Mouse (Mus musculus): ENCODE results near the gene Ntf3.

Gene Ntf3

GRCm38 (mm10) chr6:126159279-126160066 lies 7.2 kb downstream of the Ntf3 start:
- no peak for DNase-seq (ENCODE audit: low spot score in 2 of 2)

DNA sequence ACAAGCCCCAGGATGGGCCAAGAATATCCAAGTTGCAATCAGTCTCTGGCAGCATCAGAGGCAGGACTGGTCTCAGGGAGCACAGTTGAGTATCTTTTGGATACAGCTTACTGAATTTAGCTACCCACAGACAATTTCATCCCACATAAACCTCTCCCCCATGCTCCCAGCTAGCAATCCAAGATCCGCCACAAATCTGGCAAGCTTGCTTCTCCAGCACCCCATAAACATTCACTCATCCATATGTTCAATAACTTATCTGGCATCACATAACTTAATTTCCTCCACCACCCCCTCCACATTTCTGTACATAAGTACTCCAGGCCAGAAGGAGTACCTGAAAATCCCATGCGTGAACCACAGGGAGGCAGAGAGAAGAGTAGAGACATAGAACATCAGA lies 10.8 kb downstream of the Ntf3 start:
- no peak for DNase-seq (ENCODE audit: low spot score in 2 of 2)

DNA sequence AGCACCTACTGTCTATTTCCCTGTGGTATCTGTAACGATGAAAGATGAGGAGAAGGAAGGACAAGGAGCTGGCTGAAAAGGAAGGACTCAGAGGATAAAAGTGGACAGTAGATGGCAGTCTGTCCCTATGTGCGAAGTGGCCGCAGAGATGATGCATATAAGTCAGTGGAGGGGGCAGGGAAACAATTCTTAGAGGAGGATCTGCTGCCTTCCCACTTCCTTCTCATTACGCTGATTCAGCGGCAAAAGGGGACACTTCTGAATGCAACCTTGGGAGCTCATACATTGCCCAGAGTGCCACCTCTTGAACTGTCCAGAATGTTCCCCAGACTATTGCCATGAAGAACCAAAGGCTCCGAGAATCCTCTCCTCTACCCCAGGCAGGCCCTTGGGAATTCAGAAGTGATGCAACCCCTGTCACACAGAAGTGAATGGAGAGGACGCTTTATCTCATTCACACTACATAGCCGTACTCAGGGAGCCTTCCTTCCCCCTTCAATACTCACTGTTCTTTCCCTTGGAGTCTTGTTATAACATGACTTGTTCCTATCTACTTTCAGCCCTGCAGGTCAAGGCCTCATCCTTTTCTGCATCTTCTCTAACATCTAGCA lies 12.2 kb downstream of the Ntf3 start:
- DNase-seq (ENCODE audit: low spot score in 2 of 2), result no peak

DNA sequence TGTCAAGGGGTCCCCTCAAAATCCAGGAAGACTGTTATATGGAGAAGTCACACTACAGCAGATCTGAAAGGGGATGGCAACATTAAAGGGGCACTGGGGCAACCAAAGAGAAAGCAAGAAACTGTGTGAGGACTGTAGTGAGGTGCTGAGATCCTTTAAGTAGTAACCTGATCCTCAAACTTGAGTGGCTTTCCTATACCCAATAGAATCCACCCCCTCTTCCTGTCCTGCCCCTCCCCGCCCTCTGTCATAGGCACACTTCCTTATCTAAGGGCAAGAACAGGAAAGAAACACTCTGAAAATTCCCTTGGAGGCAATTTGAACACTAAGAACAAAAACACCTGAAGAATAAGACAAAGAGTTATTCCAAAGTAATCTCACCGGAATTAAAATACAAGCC lies 13.6 kb downstream of the Ntf3 start:
- DNase-seq (ENCODE audit: low spot score in 2 of 2), result no peak

- DNase-seq (ENCODE audit: low spot score in 2 of 2), result no peak
Measured at GRCm38 (mm10) chr6:126143659-126144058, 23.1 kb downstream of the Ntf3 start.

DNA sequence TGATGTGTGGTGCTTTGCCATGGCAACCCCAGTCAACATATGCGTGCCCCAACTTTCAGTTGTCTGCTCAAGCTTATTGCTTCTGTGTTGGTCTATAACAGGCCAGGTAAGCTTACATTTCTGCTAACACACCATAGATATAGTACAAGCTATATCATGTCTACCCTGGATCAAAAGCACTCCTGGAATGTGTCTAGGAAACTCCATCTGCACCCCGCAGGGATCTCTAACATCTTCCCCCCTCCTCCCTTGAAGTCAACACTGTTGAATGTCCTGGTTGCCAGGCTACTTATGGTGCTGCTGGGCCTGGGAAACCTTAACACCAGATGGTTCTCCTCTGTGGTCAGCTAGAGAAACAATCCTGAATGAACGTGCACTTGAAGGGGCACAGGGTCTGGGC lies 24.0 kb downstream of the Ntf3 start:
- DNase-seq (ENCODE audit: low spot score in 2 of 2), result no peak

DNA sequence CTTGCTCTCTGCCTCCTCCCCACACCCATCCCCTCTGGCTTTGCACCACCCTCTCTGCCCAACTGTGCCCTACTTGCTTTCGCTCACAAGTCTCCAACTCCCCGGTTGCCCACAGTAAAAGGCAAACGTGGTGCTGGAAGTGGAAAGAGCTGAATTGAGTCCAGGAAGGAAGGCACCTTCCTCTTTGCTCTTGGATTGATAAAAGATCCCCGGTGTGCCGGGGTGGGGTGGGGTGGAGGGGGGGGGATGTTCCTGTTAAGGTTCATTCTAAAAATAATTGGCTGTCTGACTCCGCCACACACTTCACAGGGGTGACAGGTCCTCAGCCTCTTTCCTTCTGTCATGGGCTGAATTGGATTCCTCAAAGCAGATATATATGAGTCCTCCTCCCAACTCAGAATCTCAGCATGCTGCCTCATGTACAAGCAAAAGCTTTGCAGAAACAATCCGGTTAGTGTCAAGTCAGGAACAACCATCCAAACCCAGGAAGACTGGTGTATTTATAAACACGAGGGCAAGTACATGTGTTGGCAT lies 24.6 kb downstream of the Ntf3 start:
- DNase-seq (ENCODE audit: low spot score in 2 of 2), result no peak

DNA sequence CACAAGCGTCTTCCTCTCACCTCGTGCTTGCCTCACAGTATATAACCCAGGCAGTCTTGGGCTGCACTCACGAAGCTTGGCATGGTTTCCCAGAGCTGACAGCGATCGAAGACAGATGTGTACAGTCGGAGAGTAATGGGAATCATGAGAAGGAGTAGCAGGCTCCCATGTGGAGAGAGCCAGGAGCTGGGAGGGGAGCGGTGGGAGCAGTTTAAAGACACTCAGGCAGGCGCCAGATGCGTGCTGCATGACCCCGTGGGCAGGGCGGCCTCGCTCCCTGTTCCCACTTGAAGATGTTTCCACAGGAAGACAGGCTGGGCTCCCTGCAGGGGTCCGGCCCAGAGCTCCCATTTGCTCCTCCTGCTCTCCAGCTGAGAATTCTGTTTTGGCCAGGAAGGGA lies 25.2 kb downstream of the Ntf3 start:
- no peak for DNase-seq (ENCODE audit: low spot score in 2 of 2)

DNA sequence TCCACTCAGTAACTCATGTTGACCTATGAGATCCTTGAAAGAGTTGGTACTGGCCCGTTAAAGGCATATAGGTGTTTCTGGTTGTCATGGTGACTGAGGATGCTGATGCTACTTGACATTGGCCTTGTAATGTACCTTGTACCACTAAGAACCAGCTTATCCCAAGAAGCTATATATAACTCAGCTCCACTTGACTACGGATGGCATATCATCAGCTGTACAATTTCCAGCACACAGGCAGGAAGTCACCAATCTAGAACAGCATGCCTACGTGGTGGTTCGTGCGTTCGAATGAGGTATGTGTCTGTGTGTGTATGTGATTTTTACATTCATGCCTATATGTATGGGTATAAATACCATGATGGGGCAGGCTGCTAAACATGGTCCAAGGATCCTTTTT lies 25.7 kb downstream of the Ntf3 start:
- no peak for DNase-seq (ENCODE audit: low spot score in 2 of 2)

- no peak for DNase-seq (ENCODE audit: low spot score in 2 of 2)
Measured at GRCm38 (mm10) chr6:126140416-126140815, 26.3 kb downstream of the Ntf3 start.

- no peak for DNase-seq (ENCODE audit: low spot score in 2 of 2)
Measured at GRCm38 (mm10) chr6:126134155-126134906, 32.4 kb downstream of the Ntf3 start.

DNA sequence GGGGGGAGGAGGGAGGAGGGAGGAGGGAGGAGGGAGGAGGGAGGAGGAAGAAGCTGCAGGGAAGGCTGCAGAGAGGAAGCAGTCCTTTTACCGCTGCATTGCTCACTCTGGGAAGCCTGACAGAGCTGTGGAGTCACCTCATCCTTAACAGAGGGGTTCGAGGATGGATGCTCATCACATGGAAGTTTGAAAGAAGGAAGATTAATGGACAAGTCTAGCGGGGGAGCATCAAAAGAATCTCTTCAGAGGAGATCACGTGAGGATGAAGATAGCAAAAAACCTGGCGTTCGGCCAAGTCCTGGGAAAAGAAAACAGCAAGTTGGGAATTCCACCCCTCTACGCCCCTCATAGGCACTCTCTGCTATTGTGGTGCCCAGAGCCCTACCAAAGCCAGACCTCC lies 38.5 kb downstream of the Ntf3 start:
- DNase-seq (ENCODE audit: low spot score in 2 of 2), result no peak

DNA sequence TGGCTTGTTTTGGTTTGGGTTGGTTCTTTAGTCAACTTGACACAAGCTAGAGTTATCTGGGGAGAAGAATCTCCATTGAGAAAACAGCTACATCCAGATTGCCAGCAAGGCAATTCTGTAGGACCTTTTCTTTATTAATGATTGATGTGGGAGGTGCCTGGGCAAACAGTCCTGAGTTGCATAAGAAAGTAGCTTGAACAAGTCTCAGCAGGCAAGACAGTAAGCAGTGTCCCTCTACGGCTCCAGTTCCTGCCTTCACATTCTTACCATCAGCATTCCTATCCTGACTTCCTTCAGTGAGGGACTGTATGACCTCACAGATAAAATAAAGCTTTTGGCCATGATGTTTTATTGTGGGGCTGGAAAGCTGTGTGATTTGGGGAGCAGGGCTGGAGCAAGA lies 48.5 kb downstream of the Ntf3 start:
- no peak for DNase-seq (ENCODE audit: low spot score in 2 of 2)

DNA sequence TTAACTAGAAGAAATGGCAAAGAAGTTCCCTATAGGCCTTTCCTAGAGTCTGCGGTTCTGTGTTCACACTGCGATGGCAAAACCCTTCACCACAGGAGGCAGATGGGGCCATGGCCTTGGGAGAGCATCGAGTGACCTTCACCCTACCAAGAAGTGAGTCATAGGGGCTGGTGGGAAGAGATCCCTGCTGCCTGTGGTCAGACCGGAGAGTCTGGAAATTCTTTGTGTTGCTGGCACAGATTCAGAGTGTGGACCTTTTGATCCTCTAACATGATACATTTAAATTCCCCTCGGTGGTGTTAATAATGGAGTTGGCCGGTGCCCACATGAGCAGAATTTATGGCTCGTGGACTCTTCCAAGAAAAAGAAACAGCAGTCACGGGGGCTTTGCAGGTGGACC lies 49.5 kb downstream of the Ntf3 start:
- no peak for DNase-seq (ENCODE audit: low spot score in 2 of 2)

DNA sequence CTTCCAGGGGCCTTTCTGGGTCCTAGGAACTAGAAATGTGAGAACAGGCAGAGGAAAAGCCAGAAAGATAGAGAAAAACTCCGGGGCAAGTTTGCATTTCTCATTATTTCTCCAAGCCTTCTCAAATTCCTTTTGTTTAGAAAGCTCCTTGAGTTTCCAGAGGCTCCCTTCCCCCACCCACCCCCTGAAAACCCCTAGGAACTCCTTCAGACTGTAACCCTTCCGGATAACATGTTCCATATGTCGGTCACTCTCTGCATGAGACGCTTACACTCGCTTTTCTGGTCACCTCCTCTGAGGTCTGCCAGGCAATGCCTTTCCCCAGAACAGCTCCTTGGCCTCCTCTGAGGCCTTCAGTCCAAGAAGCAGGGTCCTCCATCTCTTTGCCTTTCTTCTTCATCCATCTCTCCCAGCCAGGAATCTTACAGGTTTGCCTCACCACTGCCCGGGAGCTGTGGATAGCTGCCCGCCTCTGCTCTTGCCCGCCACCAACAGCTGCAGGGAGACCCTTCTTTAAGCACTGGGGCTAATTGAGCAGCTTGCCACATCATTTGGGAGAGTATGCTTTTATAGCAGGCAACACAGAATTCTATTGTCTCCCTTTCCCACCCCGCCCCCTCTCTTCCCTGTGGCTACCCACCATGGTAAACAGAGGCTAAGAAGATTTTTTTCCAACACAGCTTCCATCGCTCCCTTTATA lies 51.6 kb downstream of the Ntf3 start:
- no peak for DNase-seq (ENCODE audit: low spot score in 2 of 2)

GRCm38 (mm10) chr6:126110892-126111835 lies 55.5 kb downstream of the Ntf3 start:
- no peak for DNase-seq (ENCODE audit: low spot score in 2 of 2)

- DNase-seq (ENCODE audit: low spot score in 2 of 2), result no peak
Measured at GRCm38 (mm10) chr6:126109184-126109583, 57.5 kb downstream of the Ntf3 start.

- DNase-seq (ENCODE audit: low spot score in 2 of 2), result no peak
Measured at GRCm38 (mm10) chr6:126108771-126109170, 57.9 kb downstream of the Ntf3 start.

GRCm38 (mm10) chr6:126107398-126107797 lies 59.3 kb downstream of the Ntf3 start:
- no peak for DNase-seq (ENCODE audit: low spot score in 2 of 2)

DNA sequence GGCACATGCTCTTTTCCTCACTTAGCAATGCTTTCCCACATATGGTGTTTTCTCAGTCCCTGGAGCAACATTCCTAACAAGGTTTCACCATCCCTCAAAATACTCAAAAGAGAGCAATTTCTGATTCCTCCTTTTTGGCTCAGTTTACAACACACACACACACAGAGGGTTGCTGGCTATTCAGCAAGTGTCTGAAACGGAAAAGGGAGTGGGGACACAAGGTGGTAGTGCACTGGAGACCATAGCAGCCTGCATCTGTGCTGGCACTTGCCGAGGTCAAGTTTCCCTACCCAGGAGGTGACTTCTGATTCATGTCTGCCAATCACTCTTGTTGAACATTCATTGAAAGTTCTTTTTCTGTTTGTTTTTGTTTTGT lies 59.9 kb downstream of the Ntf3 start:
- no peak for DNase-seq (ENCODE audit: low spot score in 2 of 2)
